Mouse (Mus musculus) liver, adult 2 months (tissue): ENCODE measurements around the gene Ubox5.
"Not testable (repeated sequence)": the region's sequence is repeated elsewhere in the genome, so short reads cannot be mapped to it uniquely, and the experiment has no call there.

ENCODE experiments used
- CTCF ChIP-seq: fragments of 200-500 bp; IDR thresholded peaks from 2 replicates; pipeline ENCODE4 v1.5.1; 2011; ENCODE audit warnings: low read depth, low read length, control low read depth
- POLR2A ChIP-seq: fragments of 200-500 bp; IDR thresholded peaks from 2 replicates; pipeline ENCODE4 v1.6.1; 2011; ENCODE audit warnings: low read length, control low read depth; ENCODE audit not compliant: insufficient read depth; ENCODE audit errors: extremely low read depth

DNA sequence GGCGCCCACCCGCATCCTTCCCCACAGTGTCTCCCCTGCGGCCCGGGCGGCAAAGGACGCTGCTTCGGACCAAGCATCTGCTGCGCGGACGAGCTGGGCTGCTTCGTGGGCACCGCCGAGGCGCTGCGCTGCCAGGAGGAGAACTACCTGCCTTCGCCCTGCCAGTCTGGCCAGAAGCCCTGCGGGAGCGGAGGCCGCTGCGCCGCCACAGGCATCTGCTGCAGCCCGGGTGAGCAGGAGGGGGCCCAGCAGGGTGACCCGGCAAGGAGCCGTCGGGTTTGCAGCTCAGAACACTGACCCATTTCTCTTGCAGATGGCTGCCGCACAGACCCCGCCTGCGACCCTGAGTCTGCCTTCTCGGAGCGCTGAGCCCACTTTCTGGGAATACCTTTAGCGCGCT, 53.3 kb downstream of the Ubox5 start:
- not testable (repeated sequence) for TF ChIP-seq CTCF, POLR2A
